Mouse (Mus musculus) hindbrain, embryonic 16.5 days (tissue): ENCODE data around the gene Il10rb. TPM values are rescaled to one million over a fixed set of nuclear protein-coding genes. Genes with fewer than 3 reads are reported as not detected.

ENCODE experiments used
- ATAC-seq: fragments of 200-750 bp; cut with Nextera tagmentation; 2 replicates; pipeline ENCODE4 v1.8.0; 2017; ENCODE audit warnings: moderate TSS enrichment, moderate library complexity
- H3K27ac ChIP-seq: fragments of 300-500 bp; sonication (generic); 2 replicates; pipeline ENCODE4 v1.5.1; 2014; ENCODE audit warnings: low read depth, mild to moderate bottlenecking, control low read depth, low read length, moderate library complexity
- H3K27me3 ChIP-seq: fragments of 300-500 bp; sonication (generic); replicated peaks from 2 replicates; pipeline ENCODE4 v1.6.1; 2014; ENCODE audit warnings: low read length; ENCODE audit not compliant: control insufficient read depth, insufficient read depth
- H3K36me3 ChIP-seq: fragments of 300-500 bp; sonication (generic); 2 replicates; pipeline ENCODE4 v1.6.1; 2014; ENCODE audit warnings: mild to moderate bottlenecking, low read length, moderate library complexity, mixed read lengths; ENCODE audit not compliant: control insufficient read depth, insufficient read depth
- H3K4me1 ChIP-seq: fragments of 300-500 bp; sonication (generic); 2 replicates; pipeline ENCODE4 v1.6.1; 2014; ENCODE audit warnings: low read depth, low read length; ENCODE audit not compliant: control insufficient read depth, insufficient read depth
- H3K4me2 ChIP-seq: fragments of 300-500 bp; sonication (generic); 2 replicates; pipeline ENCODE4 v1.6.1; 2014; ENCODE audit warnings: mild to moderate bottlenecking, low read length, control low read depth, moderate library complexity
- H3K4me3 ChIP-seq: fragments of 300-500 bp; sonication (generic); 2 replicates; pipeline ENCODE4 v1.5.1; 2014; ENCODE audit warnings: mild to moderate bottlenecking, low read length, control low read depth, moderate library complexity
- H3K9ac ChIP-seq: fragments of 300-500 bp; sonication (generic); 2 replicates; pipeline ENCODE4 v1.6.1; 2014; ENCODE audit warnings: low read depth, mild to moderate bottlenecking, control low read depth, low read length, moderate library complexity
- H3K9me3 ChIP-seq: fragments of 300-500 bp; sonication (generic); 2 replicates; pipeline ENCODE4 v1.6.1; 2014; ENCODE audit warnings: mild to moderate bottlenecking, low read length, moderate library complexity; ENCODE audit not compliant: control insufficient read depth
- WGBS: fragments of 180-500 bp; shearing (Covaris S2); extraction: QIAGEN DNeasy Blood & Tissue Kit; methylation state at CpG from one replicate; pipeline ENCODE4 v1.1.7; 2014; 5-methylcytosine and 5-hydroxymethylcytosine counted together
- polyA plus RNA-seq: library from polyadenylated mRNA; unstranded; fragments of >200 nt; fragmentation: Nextera tagmentation; extraction: Ambion mirVana; gene quantifications from 2 replicates; pipeline ENCODE4 v1.2.1, GENCODE M21; 2015

Gene Il10rb
- polyA plus RNA-seq, 1 experiment from 2014 or later: 14.8 TPM

GRCm38 (mm10) chr16:91448895-91449294 lies 42.9 kb downstream of the Il10rb start:
- ATAC-seq: no peak
- Histone ChIP-seq H3K27ac (no peak overlapping the region), H3K9me3 (no peaks in the 10 kb centered on the region), H3K9ac (no peak overlapping the region), H3K4me3 (no peak overlapping the region), H3K4me2 (no peak overlapping the region), H3K36me3 (no peaks in the 10 kb centered on the region), H3K27me3 (no peaks in the 10 kb centered on the region), H3K4me1 (no peaks in the 10 kb centered on the region)
- WGBS: 89% methylated on average over 7 of the region's 7 CpGs

DNA sequence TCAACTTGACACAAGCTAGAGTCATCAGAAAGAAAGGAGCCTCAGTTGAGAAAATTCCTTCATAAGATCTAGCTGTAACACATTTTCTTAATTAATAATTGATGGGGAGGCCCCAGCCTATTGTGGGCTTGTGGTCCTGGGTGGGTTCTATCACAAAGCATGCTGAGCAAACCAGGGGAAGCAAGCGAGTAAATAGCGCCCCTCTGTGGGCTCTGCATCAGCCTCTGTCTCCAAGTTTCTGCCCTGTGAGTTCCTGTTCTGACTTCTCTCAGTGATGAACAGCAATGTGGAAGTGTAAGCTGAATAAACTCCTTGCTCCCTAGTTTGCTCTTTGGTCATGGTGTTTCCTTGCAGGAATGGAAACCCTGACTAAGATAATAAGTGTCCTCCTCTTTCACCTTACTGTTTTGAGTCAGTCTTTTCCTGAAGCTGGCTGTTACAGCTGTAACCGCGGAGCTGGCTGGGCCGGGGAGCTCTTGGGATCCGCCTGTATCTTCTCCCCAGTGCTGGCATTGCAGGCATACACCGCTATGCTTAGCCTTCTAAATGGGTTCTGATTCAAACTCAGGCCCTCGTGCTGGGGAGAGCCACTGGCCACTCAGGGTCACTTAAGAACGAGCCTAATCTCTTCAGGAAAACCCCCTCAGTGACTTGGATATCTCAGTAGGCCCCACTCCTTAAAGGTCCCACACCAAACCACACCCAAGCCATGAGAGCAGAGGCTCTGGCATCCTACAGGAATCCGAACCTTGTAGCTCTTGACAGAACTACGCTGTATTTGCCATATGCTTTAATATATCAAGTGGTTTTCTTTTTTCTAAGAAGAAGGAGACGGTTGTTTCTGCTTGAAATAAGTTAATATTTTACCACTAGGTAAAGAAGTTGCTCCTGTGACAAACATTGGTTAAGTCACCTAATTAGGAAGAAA lies 44.4 kb downstream of the Il10rb start:
- Histone ChIP-seq H3K4me3 (no peak overlapping the region), H3K9me3 (no peaks in the 10 kb centered on the region), H3K9ac (no peak overlapping the region), H3K4me1 (no peaks in the 10 kb centered on the region), H3K36me3 (no peaks in the 10 kb centered on the region), H3K27me3 (no peaks in the 10 kb centered on the region), H3K27ac (no peak overlapping the region), H3K4me2 (no peak overlapping the region)
- 81% methylated on average over 12 of the region's 12 CpGs for WGBS
- ATAC-seq: no peak

DNA sequence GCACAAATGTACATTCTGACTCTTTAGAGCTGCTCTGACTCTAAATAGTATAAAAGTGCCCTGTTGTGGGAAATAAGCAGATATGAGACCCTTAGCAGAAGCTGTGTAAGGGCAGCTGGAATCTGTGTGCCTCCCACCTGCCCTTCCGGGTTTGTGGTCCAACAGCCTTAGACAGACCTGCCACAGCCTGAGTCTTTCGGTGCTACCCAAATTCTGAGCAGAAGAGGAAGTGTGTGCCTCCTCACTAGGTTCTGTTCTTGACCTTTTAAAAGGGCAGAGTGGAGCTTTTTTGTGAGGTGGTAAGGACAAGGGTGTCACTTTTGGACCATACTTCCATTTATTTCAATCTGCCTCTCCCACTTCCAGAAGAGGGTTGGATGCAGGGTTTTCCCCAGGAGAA lies 46.0 kb downstream of the Il10rb start:
- H3K4me2 ChIP-seq: no peak overlapping the region
- no peaks in the 10 kb centered on the region for H3K9me3 ChIP-seq
- no peak overlapping the region for H3K9ac ChIP-seq
- H3K27ac ChIP-seq: no peak overlapping the region
- no peaks in the 10 kb centered on the region for H3K36me3 ChIP-seq
- H3K27me3 ChIP-seq: no peaks in the 10 kb centered on the region
- no peaks in the 10 kb centered on the region for H3K4me1 ChIP-seq
- WGBS: 76% methylated on average over 2 of the region's 2 CpGs
- no peak overlapping the region for H3K4me3 ChIP-seq
- ATAC-seq: no peak

GRCm38 (mm10) chr16:91452363-91452896 lies 46.5 kb downstream of the Il10rb start:
- H3K9me3 ChIP-seq: no peaks in the 10 kb centered on the region
- no peak overlapping the region for H3K4me2 ChIP-seq
- no peak overlapping the region for H3K4me3 ChIP-seq
- ATAC-seq: no peak
- no peaks in the 10 kb centered on the region for H3K27me3 ChIP-seq
- no peaks in the 10 kb centered on the region for H3K36me3 ChIP-seq
- 77% methylated on average over 6 of the region's 6 CpGs for WGBS
- no peaks in the 10 kb centered on the region for H3K4me1 ChIP-seq
- H3K27ac ChIP-seq: no peak overlapping the region
- no peak overlapping the region for H3K9ac ChIP-seq

- no peak overlapping the region for H3K27ac ChIP-seq
- no peak overlapping the region for H3K4me3 ChIP-seq
- no peak overlapping the region for H3K4me2 ChIP-seq
- H3K9ac ChIP-seq: no peak overlapping the region
- no peak for ATAC-seq
- H3K27me3 ChIP-seq: no peaks in the 10 kb centered on the region
- peaks cover 5% of the 10 kb centered on the region for H3K4me1 ChIP-seq
- H3K9me3 ChIP-seq: no peaks in the 10 kb centered on the region
- H3K36me3 ChIP-seq: no peaks in the 10 kb centered on the region
- WGBS: 70% methylated on average over 4 of the region's 4 CpGs
These were observed 49.9 kb downstream of the Il10rb start for GRCm38 (mm10) chr16:91455868-91456267.

DNA sequence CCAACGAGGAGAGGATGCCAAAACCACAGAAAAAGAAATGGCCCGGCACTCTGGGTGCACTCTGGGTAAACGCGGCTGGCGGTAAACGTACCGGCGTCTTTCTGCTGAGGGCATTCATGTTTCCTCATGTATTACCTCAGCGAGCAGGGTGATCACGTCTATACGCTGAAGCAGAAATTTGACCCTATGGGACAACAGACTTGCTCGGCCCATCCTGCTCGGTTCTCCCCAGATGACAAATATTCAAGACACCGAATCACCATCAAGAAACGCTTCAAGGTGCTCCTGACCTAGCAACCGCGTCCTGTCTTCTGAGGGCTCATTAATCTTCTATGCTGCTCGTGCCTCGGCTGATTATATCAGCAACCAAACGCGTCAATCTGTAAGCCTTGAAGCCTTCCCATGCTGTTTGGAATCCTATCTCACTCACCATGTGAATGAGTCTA lies 52.4 kb downstream of the Il10rb start:
- no peak for ATAC-seq
- 68% methylated on average over 21 of the region's 21 CpGs for WGBS
- Histone ChIP-seq H3K36me3 (no peaks in the 10 kb centered on the region), H3K4me3 (no peak overlapping the region), H3K27ac (no peak overlapping the region), H3K4me2 (no peak overlapping the region), H3K27me3 (no peaks in the 10 kb centered on the region), H3K9ac (no peak overlapping the region), H3K4me1 (peaks cover 5% of the 10 kb centered on the region), H3K9me3 (no peaks in the 10 kb centered on the region)

- no peak overlapping the region for H3K27ac ChIP-seq
- no peaks in the 10 kb centered on the region for H3K9me3 ChIP-seq
- H3K4me2 ChIP-seq: 0 out of 2 replicates have a peak overlapping the region, but pooled peaks have one; percentile 10
- peaks cover 6% of the 10 kb centered on the region for H3K4me1 ChIP-seq
- no peaks in the 10 kb centered on the region for H3K36me3 ChIP-seq
- no peak for ATAC-seq
- H3K27me3 ChIP-seq: no peaks in the 10 kb centered on the region
- no peak overlapping the region for H3K9ac ChIP-seq
- no peak overlapping the region for H3K4me3 ChIP-seq
- WGBS: 16% methylated on average over 5 of the region's 5 CpGs
These were observed 53.0 kb downstream of the Il10rb start for GRCm38 (mm10) chr16:91458976-91459375.

- H3K4me1 ChIP-seq: peaks cover 10% of the 10 kb centered on the region
- no peaks in the 10 kb centered on the region for H3K9me3 ChIP-seq
- H3K9ac ChIP-seq: no peak overlapping the region
- 86% methylated on average over 3 of the region's 3 CpGs for WGBS
- no peaks in the 10 kb centered on the region for H3K27me3 ChIP-seq
- ATAC-seq: no peak
- H3K27ac ChIP-seq: no peak overlapping the region
- no peaks in the 10 kb centered on the region for H3K36me3 ChIP-seq
- H3K4me3 ChIP-seq: no peak overlapping the region
- H3K4me2 ChIP-seq: 0 out of 2 replicates have a peak overlapping the region, but pooled peaks have one; percentile 10
These were observed 53.4 kb downstream of the Il10rb start for GRCm38 (mm10) chr16:91459396-91459795.

DNA sequence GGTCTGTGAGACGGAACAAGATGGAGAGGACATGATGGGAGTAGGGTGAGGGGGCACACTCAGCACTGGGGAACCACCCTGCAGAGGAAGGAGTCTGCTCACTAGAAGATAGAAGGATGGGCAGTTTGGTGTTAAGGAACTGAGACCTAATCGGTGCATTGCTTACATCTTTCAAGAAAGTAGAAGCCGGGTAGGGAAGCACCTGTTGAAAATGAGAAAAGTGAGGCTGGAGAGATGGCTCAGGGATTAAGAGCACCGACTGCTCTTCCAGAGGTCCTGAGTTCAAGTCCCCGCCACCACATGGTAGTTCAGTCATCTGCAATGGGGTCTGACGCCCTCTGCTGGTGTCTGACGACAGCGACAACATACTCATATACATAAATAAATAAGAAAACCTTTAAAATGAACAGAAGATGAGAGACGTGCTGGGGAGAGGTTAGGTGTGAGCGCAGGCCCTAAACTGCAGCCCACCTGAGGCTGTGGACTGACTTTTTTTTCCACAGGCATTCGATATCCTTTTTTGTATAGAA lies 53.9 kb downstream of the Il10rb start:
- Histone ChIP-seq H3K4me1 (peaks cover 10% of the 10 kb centered on the region), H3K4me3 (no peak overlapping the region), H3K9me3 (no peaks in the 10 kb centered on the region), H3K9ac (no peak overlapping the region), H3K4me2 (no peak overlapping the region), H3K36me3 (no peaks in the 10 kb centered on the region), H3K27ac (no peak overlapping the region), H3K27me3 (no peaks in the 10 kb centered on the region)
- ATAC-seq: no peak
- 74% methylated on average over 11 of the region's 11 CpGs for WGBS
